Mouse (Mus musculus) cerebellum, adult (tissue): ENCODE results near the gene Adamts13.
A peak's percentile ranks its signal among the peaks of the same experiment; 100 is the strongest.

Experiments
- ATAC-seq: cut with Nextera tagmentation; 2 replicates; pipeline ENCODE4 v1.9.2; 2017; ENCODE audit warnings: mild to moderate bottlenecking, moderate library complexity, mixed read lengths; ENCODE audit not compliant: insufficient number of reproducible peaks, low FRiP score, low TSS enrichment

The Adamts13 gene

DNA sequence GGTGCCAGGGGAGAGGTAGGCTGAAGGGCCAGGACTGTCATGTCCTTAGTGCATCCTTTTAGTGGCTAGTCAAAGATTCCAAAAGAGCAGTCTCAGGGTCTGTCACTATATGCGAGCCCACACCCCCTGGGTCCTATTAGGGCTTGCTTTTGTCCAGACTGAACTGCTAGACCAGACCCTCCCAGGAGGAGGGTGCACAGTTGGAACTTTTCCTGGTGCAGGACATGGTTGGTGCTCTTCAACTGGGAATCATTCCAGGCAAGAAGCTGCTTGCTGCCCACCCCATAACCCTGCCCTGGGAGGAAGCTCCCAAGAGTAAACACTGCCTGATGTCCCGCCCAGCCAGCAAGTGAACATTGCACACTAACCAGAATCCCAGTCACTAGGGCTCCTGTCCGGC lies at the start of gene Adamts13:
Gene Adamts13 (plus strand): TSS at position 301 of the 400 bp plus-strand sequence.
- ATAC-seq, result no peak

DNA sequence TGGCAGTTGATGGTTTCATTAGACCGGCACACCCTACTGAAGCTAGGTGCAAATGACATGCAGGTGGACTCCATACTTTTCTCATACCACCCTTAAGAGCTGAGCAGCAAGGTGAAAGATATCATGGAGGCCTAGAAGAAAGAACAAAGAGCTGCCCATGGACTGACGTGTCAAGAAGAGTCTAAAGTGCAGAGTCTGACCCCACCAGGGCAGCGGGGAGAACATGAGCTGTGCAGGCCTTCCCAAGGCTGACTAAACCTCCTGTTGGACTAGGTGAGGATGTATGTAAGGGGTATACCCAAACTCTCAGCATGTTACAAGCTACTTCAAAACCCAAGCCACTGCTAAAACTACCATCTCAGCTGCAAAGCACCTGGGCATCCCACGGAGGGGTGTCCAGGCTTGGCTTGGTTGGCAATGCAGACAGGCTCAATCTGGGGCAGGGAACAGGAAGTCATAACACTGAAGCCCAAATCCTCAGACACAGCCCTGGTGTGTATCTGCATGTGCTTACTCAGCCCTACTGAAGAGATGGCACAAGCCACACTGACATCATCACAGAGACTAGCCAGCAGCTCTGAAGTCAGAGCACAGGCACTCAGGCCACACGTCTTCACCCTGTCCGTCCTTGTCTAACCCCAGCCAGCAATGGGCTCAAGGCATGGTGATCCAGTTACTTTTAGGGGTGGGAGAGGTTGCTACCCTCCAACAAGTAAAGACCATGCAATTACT lies 45.3 kb upstream of the Adamts13 start:
- no peak for ATAC-seq

DNA sequence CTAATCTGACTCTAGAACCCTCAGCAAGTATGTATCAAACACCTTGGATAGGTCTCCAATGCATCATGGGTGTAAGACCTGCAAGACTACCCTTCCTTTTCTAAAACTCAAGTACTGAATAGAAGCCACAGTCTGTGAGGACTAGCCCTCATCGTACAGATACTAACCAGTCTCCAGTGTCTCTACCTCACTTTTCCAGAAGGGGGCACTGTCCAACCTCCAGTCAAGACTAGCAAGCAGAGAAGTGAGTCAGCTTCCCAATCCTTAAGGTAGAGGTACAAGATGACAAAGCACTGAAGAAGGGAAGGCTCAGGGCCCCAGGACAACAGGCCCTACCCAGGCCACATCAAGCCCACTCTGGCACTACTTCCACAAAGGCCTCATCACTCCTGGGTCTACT lies 42.8 kb upstream of the Adamts13 start:
- no peak for ATAC-seq

DNA sequence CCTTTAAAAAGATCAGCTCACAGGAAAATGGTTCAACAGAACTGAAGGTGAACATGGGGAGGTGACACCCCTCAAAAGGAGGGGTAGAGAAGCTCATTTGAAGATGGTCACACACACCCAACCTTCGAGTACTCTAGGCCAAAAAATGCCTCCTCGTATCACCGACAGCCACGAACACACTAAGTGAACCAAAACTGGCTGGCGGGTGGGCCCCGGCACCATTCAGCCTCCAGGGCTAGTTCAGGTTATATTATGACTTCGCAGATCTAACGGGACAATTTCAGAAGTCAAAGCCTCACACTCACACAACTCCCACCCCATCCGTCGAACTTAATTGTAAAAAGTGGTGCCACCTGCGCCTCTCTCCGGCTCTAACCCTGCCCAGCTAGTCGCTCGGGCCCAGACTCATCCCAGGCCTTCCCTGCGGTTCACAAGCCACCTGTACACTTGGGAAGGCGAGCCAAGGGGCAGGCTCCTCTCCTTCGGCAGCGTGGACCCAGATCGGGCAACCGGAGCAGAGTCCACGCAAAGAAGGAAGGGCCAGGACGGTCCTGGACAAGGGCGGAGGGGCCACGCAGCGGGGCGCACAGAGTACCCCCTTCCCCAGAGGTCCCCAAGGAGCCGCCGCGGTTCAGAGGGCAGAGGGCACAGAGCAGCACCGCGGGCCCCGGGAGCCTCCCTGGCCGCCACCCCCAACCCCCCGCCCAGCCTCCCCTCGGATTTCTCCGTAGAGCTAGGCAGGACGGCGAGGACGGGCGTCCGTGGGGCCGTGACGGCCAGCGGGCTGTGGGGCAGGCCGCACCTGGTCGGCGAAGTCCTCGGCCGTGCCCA lies 40.5 kb upstream of the Adamts13 start:
- ATAC-seq, result peak; percentile 9

DNA sequence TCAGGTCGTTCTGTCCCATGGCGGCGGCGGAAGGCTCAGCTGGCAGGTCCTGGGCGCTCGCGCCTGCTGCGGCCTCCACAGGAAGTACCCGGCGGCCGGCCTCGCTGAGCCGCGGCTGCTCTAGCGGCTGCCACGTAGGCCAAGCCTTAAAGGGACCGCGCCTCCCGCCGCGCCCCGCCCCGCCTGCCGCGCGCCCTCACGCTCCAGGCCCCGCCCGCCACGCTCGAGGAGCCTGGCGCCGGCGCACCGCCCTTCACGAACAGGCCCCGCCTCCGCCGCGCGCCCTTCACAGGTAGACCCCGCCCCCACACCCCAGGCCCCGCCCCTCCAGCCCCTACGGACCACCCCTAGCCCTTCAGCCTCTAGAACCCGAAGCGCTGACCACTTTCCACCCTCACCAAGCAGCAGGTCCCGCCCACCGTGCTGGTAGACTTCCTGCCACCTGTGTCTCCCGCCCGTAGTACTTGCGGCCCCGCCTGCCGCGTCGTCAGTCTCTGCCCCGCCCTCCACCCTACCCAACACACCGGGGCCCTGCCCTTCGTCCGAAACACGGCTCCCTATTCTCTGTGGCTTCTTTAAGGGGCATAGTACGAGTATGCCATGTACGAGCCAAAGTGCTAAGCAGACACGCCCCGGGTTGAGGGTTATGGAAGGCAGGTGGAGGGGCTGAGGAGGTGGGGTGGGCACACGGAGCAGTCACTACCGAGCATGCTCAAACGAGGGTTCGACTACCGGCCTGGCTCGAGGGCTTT lies 39.7 kb upstream of the Adamts13 start, which contains the start of the genes Surf4 and Stkld1:
Gene Surf4 (minus strand): TSS at position 625 of the 752 bp plus-strand sequence.
Gene Stkld1 (plus strand): TSS at position 744 of the 752 bp plus-strand sequence.
- peak; percentile 80 for ATAC-seq

DNA sequence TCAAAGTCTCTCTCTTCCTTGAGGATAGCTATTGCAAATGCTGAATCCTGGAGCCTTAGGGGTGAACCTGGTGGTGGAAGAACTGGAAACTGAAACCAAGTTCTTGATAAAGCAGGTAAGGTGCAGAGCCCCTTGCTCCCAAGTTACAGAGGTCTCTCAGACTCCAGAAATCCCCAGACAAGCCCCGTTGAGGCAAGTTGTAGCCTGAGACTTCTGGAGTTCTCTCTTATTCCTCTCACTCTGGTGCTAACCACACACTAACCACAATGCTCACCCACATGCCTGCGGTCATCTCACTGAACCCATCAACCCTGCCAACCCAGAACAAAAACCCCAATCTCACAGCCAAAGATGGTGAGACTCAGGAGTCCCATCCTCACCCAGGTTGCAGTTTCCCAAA lies 37.9 kb upstream of the Adamts13 start:
- no peak for ATAC-seq

DNA sequence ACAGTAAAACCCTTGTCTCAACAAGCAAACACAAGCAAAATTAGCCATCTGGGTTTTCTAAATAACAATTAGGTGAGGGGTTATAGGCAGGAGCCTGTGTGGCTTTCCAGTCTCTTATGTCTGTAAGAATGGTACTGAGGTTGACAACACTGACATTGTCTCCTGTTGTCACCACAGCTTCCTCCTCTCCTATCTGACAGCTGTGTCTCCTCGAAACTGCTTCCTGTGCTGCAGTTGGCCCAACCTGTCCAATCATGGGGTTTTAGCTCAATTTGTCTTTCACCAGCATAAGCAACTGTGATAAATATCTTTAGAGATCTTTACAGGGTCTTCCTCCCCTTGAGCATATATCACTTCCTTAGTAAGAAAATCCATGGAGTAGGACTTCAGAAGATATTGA lies 36.8 kb upstream of the Adamts13 start:
- no peak for ATAC-seq

DNA sequence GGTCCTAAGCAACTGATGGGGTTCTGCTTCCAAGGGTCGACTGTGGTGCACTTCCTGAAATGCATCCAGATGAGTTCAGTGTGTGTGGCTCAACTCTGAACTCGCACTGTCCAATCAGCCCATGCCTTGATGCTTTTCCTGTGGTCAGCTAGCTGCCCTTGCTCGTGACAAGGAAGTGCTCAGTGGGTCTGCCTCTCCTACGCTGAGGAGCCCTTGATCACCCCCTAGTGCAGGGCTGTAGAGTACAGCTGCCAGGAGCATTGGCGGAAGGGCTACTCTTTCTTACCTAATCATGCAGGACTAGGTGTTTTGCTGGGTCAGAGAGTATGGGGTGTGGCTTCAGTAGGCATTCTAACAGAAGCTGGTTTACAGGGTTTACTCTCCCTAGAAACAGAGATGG lies 31.7 kb upstream of the Adamts13 start:
- ATAC-seq, result no peak

DNA sequence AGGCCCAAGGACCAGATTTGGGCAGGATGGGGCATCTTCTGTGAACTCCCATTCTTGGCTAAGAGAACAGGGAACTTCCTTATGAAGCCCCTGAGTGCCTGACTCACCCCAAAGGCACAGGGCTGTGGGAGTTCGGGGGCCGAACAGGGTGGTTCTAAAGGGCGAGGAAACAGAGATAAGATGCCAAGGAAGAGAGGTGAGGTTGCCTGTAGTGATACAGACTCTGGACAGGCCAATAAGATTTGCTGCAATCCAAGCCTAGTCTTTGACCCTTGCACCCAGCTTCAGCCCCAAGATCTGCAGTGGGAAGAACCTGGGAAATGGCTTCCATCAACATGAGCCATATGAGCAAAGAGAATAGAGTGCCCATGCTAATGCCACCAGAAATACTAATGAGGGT lies 30.0 kb upstream of the Adamts13 start:
- no peak for ATAC-seq

DNA sequence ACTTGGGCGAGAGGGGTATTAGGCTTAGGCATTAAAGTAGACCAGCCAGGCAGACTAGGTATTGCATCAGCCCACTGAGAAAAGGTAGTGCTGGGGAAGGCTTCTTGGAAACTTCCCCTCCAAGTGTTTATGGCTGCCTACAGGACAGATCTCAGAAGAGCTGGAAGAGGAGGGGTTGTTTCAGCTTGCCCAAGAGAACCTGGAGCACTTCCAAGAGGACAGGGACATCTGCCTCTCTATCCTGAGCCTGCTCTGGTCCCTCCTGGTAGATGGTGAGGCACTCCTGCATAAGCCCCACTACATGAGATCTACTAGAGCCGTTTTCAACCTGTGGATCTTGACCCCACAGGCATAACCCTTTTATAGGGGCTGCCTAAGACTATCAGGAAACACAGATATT lies 22.8 kb upstream of the Adamts13 start:
- ATAC-seq, result 0 out of 2 replicates have a peak, but pooled peaks have one; percentile 15

DNA sequence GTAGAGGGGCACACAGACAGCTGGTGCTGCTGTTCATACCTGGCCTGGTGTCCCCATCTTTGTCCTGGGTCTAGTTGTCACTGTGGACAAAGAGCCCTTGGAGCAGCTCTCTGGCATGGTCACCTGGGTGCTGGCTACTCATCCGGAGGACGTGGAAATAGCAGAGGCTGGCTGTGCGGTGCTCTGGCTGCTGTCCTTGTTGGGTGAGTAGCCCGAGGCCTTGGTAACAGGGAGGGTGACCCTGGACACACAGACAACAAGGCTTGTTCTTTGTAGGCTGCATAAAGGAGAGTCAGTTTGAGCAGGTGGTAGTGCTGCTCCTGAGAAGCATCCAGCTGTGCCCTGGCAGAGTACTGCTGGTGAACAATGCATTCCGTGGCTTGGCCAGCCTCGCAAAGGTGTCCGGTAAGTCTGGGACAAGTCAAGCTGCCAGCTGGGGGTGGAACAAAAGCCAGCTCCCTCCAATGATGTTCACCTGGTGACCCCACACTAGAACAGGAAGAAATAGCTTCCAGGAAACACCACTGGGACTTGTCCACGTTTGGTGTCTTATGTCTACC lies 21.8 kb upstream of the Adamts13 start:
- ATAC-seq, result no peak

DNA sequence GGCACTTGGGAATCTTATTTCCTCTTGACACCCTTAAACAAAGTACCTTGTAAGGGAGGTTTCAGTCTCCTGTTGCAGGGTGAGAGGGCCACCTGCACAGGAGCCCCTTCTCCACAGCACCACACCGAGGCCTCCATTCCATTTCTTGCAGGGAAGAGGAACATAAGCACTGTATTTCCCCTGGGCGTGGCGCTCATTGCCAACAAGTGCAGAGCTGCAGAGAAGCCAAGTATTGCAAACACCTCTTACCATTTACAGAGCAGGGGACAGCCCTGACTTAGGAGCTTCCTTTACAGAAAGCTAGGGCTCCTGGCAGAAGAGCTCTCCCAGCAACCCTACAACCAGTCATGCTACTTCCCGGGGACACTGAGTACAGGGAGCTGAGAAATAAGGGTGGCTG lies 21.0 kb upstream of the Adamts13 start:
- no peak for ATAC-seq

DNA sequence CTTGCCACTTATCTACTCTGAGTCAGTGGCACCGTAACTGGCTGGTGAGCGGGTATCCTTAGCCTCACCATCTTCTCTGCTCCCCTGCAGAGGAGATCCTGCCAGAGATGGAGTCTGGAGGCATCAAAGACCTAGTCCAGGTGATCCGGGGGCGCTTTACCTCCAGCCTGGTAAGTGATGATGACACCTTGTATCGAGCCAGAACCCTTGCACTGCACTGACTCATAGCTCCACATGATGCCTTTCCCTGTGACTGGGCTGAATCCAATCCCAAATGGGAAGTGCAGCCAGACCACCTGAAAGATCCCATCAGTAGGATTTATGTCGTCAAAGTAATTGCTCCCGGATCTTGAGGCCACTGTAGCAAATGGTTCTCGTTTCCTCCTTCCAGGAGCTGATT lies 20.4 kb upstream of the Adamts13 start:
- no peak for ATAC-seq

DNA sequence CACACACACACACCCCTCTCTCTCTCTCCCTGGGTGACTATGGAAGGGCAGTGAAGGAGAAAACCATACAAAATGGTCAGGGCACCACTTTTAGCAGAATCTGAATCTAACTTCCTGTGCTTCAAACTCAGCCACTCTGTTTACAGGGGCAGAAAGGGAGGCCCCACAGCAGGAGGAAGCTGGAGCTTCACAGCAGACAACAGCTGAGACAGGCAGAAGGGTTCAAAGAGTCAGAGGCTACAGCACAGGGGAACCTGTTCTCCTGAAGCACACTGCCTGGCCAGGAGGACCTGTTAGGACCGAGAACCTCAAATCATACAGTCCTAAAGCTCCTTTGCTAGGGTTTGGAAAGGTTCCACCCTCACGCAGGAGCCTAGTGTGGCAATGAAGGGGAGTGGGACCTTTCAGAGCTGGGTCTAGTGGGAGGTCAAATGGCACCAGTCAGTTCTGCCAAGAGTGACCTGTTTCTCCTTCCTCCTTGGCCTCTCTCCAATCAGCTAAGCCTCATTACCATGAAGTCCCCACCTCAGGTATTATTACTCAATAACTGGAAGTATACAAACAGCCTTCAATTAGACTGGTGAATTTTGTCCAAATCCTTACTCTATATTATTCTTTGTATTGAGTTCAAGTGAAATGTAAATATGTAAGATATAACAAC lies 18.4 kb upstream of the Adamts13 start:
- ATAC-seq, result no peak

DNA sequence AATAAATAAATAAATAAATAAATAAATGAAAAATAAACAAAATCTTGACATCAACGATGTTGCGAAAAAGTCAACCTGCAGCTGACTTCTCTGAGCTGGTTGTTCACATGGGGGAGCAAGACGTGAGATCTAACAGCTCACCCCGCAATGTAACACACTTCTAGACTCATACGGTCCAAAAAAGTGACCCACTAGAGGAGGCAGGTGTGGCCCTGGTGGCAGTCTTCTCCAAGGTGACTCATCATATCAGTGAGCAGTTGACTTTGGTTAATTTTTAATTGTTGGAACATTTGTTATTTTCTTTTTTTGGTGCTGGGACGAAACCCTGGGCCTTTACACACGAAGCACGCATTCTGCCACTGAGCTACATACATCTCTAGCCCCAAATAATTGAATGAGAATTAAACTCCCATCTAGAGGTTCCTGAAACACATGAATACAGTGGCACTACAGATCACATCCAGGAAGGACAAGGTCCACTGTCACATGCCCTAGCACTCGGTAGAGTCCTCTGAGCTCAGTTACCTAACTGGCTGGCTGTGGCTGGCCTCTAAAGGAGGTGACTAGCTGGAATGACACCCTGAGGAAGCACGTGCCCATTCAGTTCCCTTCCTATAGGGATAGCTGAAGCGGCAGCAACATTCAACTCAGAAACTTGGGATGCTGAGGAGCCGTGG lies 16.3 kb upstream of the Adamts13 start:
- ATAC-seq, result no peak

DNA sequence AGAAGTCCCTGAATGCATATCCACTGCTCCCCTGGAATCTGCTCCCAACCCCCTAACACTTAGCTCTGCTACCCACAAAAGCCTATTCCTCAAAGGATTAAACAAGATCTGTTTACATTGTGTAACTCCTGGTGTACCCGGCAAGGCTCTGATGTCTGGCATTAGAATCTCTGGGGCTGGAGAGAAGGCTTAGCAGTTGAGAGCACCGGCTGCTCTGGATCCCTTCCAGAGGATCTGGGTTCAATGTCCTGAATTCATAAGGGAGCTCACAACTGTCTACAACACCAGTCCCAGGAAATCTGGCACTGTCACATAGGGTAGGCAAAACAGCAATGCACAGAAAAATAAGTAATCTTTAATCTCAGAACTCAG lies 15.7 kb upstream of the Adamts13 start:
- ATAC-seq, result no peak

DNA sequence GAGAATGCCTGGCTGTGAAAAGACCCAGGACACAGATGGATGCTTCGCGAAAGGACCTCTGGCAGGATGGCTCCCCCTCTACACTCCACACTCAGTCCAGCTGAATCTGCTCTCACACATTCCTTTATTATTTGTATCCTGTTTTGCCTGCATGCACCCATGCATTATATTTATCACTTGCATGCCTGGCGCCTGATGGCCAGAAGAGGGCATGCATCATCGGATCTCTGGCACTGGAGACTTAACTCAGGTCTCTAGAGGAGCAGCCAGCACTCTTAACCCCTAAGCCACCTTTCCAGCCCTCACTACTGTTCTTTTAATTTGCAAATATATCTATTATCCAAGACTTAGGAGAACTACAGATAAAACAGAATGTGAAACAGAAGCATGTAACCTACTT lies 12.5 kb upstream of the Adamts13 start:
- no peak for ATAC-seq

DNA sequence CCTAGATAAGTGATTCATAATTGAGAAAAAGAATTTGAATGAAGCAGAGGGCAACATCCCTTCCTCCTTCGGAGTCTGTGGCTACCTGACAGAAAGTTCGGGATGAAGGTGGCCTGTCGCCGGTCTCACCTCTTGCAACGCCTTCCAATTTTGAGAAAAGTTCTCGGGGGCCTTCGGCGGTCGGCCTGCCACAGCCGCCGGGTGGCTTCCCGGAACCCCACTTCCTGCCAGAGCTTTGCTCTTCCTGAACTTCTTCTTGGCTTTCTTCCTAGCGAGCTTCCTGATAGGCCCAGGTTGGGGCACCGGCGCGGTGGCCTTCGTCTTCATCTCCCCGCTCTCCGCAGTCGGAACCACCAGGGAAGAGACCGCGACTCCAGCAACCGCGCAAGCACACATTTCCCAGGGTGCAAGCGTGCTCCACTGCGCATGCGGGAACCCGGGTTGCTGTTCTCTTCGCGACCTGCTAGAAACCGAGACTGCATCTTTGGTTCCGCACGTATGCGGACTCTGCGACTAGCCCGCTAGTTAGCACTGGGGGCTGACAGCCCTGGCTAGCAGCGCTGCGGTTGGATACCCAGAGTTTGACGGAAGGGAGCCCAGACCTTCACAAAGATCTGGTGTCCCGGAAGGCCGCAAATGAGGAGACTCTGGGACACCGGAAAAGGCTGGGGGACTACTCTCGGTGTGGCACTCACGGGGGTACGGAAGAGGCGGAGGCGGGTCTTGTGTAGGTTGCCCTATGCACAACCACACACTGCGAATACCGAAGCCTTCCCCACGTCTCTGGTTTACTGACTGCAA lies 9.1 kb upstream of the Adamts13 start, which contains the start of gene Rexo4:
Gene Rexo4 (minus strand): TSS at position 464 of the 801 bp plus-strand sequence.
- ATAC-seq, result peak; percentile 88
